ENCODE assay signal across 8 mouse cellular contexts in genomic region chr10:75772795-75773664, GRCm38 (mm10). TPM values are rescaled to one million over a fixed set of nuclear protein-coding genes. Genes with fewer than 3 reads are reported as not detected.
A peak's percentile ranks its signal among the peaks of the same experiment; 100 is the strongest.
DNase-seq lines count a peak whose midpoint lies in the region; ATAC-seq and TF ChIP-seq lines count a peak whose summit lies in the region.

TSS of gene Ddt (minus strand) at chr10:75773414.

- peak within 1 kb of the TSS; percentile 81 for H3K4me2 ChIP-seq in forebrain, embryonic 14.5 days (ENCODE audit: low read length)

- intact Hi-C loops in heart, postnatal 14 days (cut with DNase I), result loop anchor here (5.0 kb wide), 1 partner anchor 59 kb away; no protein-coding TSS in a partner anchor

- H3K36me3 ChIP-seq in forebrain, embryonic 14.5 days (ENCODE audit: control insufficient read depth, insufficient read depth, low read length), result no peaks in the 10 kb centered on the region
- no peaks in the 10 kb centered on the region for H3K36me3 ChIP-seq in thymus, adult 2 months (ENCODE audit: control insufficient read depth, insufficient read depth, low read length)

- H3K27me3 ChIP-seq in forebrain, embryonic 14.5 days (replicated peaks; ENCODE audit: control insufficient read depth, insufficient read depth, low read length), result no peaks in the 10 kb centered on the region; the same call in 1 of the 2 replicates
- H3K27me3 ChIP-seq in thymus, adult 2 months (ENCODE audit: control insufficient read depth, insufficient read depth, low read length), result no peaks in the 10 kb centered on the region

- TF ChIP-seq CTCF in lung, adult 2 months (IDR thresholded peaks at IDR 0.05; ENCODE audit: insufficient read depth, low read length), result peak; percentile 27; the same call in 1 of the 2 replicates
- TF ChIP-seq CTCF in olfactory bulb, adult 2 months (IDR thresholded peaks at IDR 0.05; ENCODE audit: insufficient read depth, low read depth, low read length), result no peak
- peak; percentile 15; the same call in 1 of the 2 replicates for TF ChIP-seq CTCF in thymus, adult 2 months (IDR thresholded peaks at IDR 0.05; ENCODE audit: borderline replicate concordance, control insufficient read depth, extremely low read depth, insufficient read depth, low read length, poor library complexity)

- H3K9ac ChIP-seq in forebrain, embryonic 14.5 days (ENCODE audit: low read length), result peak within 1 kb of the TSS; percentile 70

- under 1% methylated on average over 43 of the region's 47 CpGs for WGBS in forebrain, embryonic 14.5 days
- under 1% methylated on average over 47 of the region's 47 CpGs for WGBS in lung, adult 2 months
- WGBS in olfactory bulb, adult 2 months, result under 1% methylated on average over 47 of the region's 47 CpGs
- 2% methylated on average over 47 of the region's 47 CpGs for WGBS in thymus, adult 2 months

- H3K4me1 ChIP-seq in forebrain, embryonic 14.5 days (ENCODE audit: control insufficient read depth, insufficient read depth, low read length), result peaks cover 3% of the 10 kb centered on the region; the same call in 1 of the 2 replicates
- H3K4me1 ChIP-seq in lung, adult 2 months (ENCODE audit: control insufficient read depth, insufficient read depth, low read length), result peaks cover 4% of the 10 kb centered on the region; the same call in 1 of the 2 replicates
- H3K4me1 ChIP-seq in olfactory bulb, adult 2 months (ENCODE audit: control insufficient read depth, insufficient read depth, low read length), result peaks cover 8% of the 10 kb centered on the region
- peaks cover 8% of the 10 kb centered on the region for H3K4me1 ChIP-seq in thymus, adult 2 months (replicated peaks; ENCODE audit: control insufficient read depth, insufficient read depth, low read length)

- H3K4me3 ChIP-seq in forebrain, embryonic 14.5 days (ENCODE audit: low read depth, low read length), result peak within 1 kb of the TSS; percentile 53
- H3K4me3 ChIP-seq in lung, adult 2 months (replicated peaks; ENCODE audit: extremely low read depth, low read depth, low read length), result peak within 1 kb of the TSS; percentile 82
- H3K4me3 ChIP-seq in olfactory bulb, adult 2 months (ENCODE audit: insufficient read depth, low read depth, low read length), result peak within 1 kb of the TSS; percentile 69
- peak within 1 kb of the TSS; percentile 61 for H3K4me3 ChIP-seq in thymus, adult 2 months (ENCODE audit: control insufficient read depth, insufficient read depth, low read length)

- no peak within 1 kb of the TSS for H3K27ac ChIP-seq in forebrain, embryonic 14.5 days (ENCODE audit: low read depth, low read length)
- H3K27ac ChIP-seq in olfactory bulb, adult 2 months (ENCODE audit: insufficient read depth, low read depth, low read length), result no peak within 1 kb of the TSS
- H3K27ac ChIP-seq in thymus, adult 2 months (ENCODE audit: control insufficient read depth, insufficient read depth, low read length), result no peak within 1 kb of the TSS

- TF ChIP-seq POLR2A in lung, adult 2 months (IDR thresholded peaks at IDR 0.05; ENCODE audit: borderline replicate concordance, extremely low read depth, low read depth, low read length), result peak; percentile 85; the same call in 1 of the 2 replicates
- no peak for TF ChIP-seq POLR2A in olfactory bulb, adult 2 months (IDR thresholded peaks at IDR 0.05; ENCODE audit: insufficient read depth, low read depth, low read length)
- TF ChIP-seq POLR2A in thymus, adult 2 months (IDR thresholded peaks at IDR 0.05; ENCODE audit: control insufficient read depth, extremely low read depth, insufficient read depth, low read length, poor library complexity), result peak; percentile 10; the same call in 1 of the 2 replicates

- peak; percentile 98 for ATAC-seq in forebrain, embryonic 14.5 days

- H3K9me3 ChIP-seq in forebrain, embryonic 14.5 days (replicated peaks; ENCODE audit: control insufficient read depth, low read length), result no peaks in the 10 kb centered on the region

- peak; percentile 98 for DNase-seq in ES-CJ7 (ENCODE audit: low read depth, low spot score)
- peak; percentile 84 for DNase-seq in cerebellum, adult 11 months
- DNase-seq in forebrain, embryonic 14.5 days (ENCODE audit: low spot score), result peak; percentile 94
- peak; percentile 82 to 83 for DNase-seq in heart, postnatal 14 days
- peak; percentile 78 to 92 for DNase-seq in layer of hippocampus, adult 18-20 months (ENCODE audit: low spot score in 2 of 2)
- DNase-seq in lung, adult 2 months, result peak; percentile 76
- DNase-seq in thymus, adult 2 months, result peak; percentile 90

RNA-seq across cellular contexts. Expression of gene Ddt, which starts in this region (rescaled TPM):
- polyA plus RNA-seq in forebrain, embryonic 14.5 days (2014; fragmentation: Nextera tagmentation; extraction: Ambion mirVana), result 65.1 and 79.7 TPM in 2 replicates
- 10 to 100 TPM; 44.8 to 61.1 TPM for total RNA-seq in heart, postnatal 14 days (2021)
- total RNA-seq in layer of hippocampus, adult 18-20 months (2021), result 10 to 100 TPM; 50.6 to 58.3 TPM
- 59.7 and 65.3 TPM in 2 replicates for polyA plus RNA-seq in lung, adult 2 months (2012; rRNA removed)
- not detected in 2 replicates for polyA plus RNA-seq in olfactory bulb, adult 2 months (2012; ENCODE audit: insufficient read depth, insufficient read length, low replicate concordance, missing spikeins)
- 66.8 and 77.3 TPM in 2 replicates for polyA plus RNA-seq in thymus, adult 2 months (2012; rRNA removed)

Comparison
In these comparisons a context has a peak if more than half of its experiments do, and no peak if none do; other contexts are left out.
1. RNA of gene Ddt (polyA plus RNA-seq): 65.1 to 79.7 TPM in forebrain, embryonic 14.5 days, 66.8 to 77.3 TPM in thymus, adult 2 months and 59.7 to 65.3 TPM in lung, adult 2 months; not detected in olfactory bulb, adult 2 months; every median in the first group is over 10 times any median in the second.
2. Peak in every context shown above with its lines, with median percentiles within 50 percentile points of each other: DNase-seq and H3K4me3 ChIP-seq.